18 mouse cellular contexts compared by ENCODE assay signal in the genomic region with DNA sequence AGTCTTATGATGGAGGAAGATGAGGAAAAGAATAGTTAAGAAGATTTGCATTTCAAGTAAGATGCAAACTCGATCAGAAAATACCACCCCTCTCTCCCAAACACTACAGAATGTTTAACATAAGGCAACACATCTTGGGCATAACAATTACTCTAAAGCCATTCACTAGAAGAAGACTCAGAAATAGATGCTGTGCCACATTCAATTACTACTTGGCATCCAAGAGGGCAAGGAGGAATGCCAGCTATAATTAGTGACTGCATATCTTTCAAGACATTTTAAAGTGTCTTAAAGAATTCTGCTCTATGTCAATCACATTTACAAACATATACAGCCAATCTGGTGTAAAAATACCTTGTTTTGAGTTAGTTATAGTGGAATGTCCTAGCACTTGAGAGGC.
"Had no signal": no experiment of that assay in that cellular context is flagged by ENCODE, and none has a peak within 500 bp of the region (broad histone marks: within the 10 kb centered on the region; RNA-seq: fewer than 3 reads in every experiment).

No protein-coding gene starts in this region.

- H3K4me2 ChIP-seq: lung, embryonic 15.5 days; midbrain, embryonic 11.5 days; midbrain, embryonic 13.5 days; midbrain, embryonic 15.5 days; neural tube, embryonic 12.5 days; stomach, embryonic 15.5 days had no signal

- H3K4me1 ChIP-seq: midbrain, embryonic 13.5 days; midbrain, embryonic 15.5 days; neural tube, embryonic 12.5 days; stomach, embryonic 15.5 days had no signal

- H3K9ac ChIP-seq: liver, postnatal 0 days; lung, embryonic 15.5 days; midbrain, embryonic 13.5 days; midbrain, embryonic 15.5 days; neural tube, embryonic 12.5 days; stomach, embryonic 15.5 days had no signal

- H3K27ac ChIP-seq: lung, embryonic 15.5 days; macrophage; midbrain, embryonic 13.5 days; midbrain, embryonic 15.5 days; neural tube, embryonic 12.5 days; stomach, embryonic 15.5 days; stomach, postnatal 0 days had no signal

- DNase-seq: liver, postnatal 0 days; lung, adult 2 months; lung, postnatal 14 days; lung, postnatal 36 days; right cerebral cortex, postnatal 14 days; thymus, adult 18-20 months; thymus, postnatal 14 days; thymus, postnatal 36 days had no signal

- H3K9me3 ChIP-seq: lung, embryonic 15.5 days; megakaryocyte, embryonic 14.5 days; midbrain, embryonic 13.5 days; midbrain, embryonic 15.5 days; neural tube, embryonic 12.5 days; stomach, embryonic 15.5 days had no signal

- H3K36me3 ChIP-seq: lung, embryonic 15.5 days; midbrain, embryonic 13.5 days; midbrain, embryonic 15.5 days; neural tube, embryonic 12.5 days; stomach, embryonic 15.5 days had no signal

- ATAC-seq: liver, postnatal 0 days; lung, postnatal 0 days; midbrain, embryonic 13.5 days; midbrain, embryonic 15.5 days had no signal

- H3K4me3 ChIP-seq: lung, embryonic 15.5 days; megakaryocyte, embryonic 14.5 days; midbrain, embryonic 13.5 days; midbrain, embryonic 15.5 days; neural tube, embryonic 12.5 days; stomach, embryonic 15.5 days had no signal

- H3K27me3 ChIP-seq: lung, embryonic 15.5 days; megakaryocyte, embryonic 14.5 days; midbrain, embryonic 13.5 days; midbrain, embryonic 15.5 days; neural tube, embryonic 12.5 days; stomach, embryonic 15.5 days had no signal
